In the genomic region with DNA sequence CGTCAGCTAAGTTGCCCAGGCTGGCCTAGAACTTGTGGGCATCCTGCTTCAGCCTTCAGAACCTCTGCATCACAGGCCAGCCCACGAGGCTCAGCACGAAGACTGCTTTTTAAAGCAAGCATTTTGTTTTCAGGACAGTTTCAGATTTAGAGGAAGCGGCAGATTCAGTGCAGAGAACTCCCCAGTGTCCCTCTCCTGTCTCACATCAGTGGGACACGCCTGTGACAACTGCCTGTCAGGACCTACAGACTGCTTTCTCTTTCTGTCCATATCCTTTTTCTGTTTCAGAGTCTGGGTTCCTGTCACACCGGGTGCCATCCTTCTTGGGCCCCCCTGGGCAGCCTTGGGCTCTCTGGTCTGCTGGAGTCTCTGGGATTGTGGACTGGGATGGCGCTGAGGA, we compare ENCODE assay signal across 32 mouse cellular contexts. TPM values are rescaled to one million over a fixed set of nuclear protein-coding genes. Genes with fewer than 3 reads are reported as not detected.
A peak's percentile ranks its signal among the peaks of the same experiment; 100 is the strongest.
DNase-seq lines count a peak whose midpoint lies in the region; ATAC-seq and TF ChIP-seq lines count a peak whose summit lies in the region.
"Had no signal": no experiment of that assay in that cellular context is flagged by ENCODE, and none has a peak within 500 bp of the region (broad histone marks: within the 10 kb centered on the region; RNA-seq: fewer than 3 reads in every experiment).

No protein-coding gene starts in this region.

- H3K36me3 ChIP-seq in liver, embryonic 15.5 days (replicated peaks): no peaks in the 10 kb centered on the region
- no peaks in the 10 kb centered on the region for H3K36me3 ChIP-seq in liver, embryonic 11.5 days (ENCODE audit: control insufficient read depth, insufficient read depth, low read length)
- no peaks in the 10 kb centered on the region; the same call in 1 of the 2 replicates for H3K36me3 ChIP-seq in thymus, adult 2 months (ENCODE audit: control insufficient read depth, insufficient read depth, low read length)
- H3K36me3 ChIP-seq in forebrain, embryonic 13.5 days (ENCODE audit: poor library complexity, severe bottlenecking): no peaks in the 10 kb centered on the region
- H3K36me3 ChIP-seq: heart, embryonic 13.5 days; limb, embryonic 15.5 days; midbrain, embryonic 15.5 days; stomach, embryonic 15.5 days had no signal

- no peaks in the 10 kb centered on the region for H3K9me3 ChIP-seq in liver, embryonic 15.5 days (replicated peaks)
- no peaks in the 10 kb centered on the region for H3K9me3 ChIP-seq in liver, embryonic 11.5 days (ENCODE audit: control insufficient read depth, low read length)
- H3K9me3 ChIP-seq in forebrain, embryonic 13.5 days (replicated peaks): no peaks in the 10 kb centered on the region
- H3K9me3 ChIP-seq: heart, embryonic 13.5 days; limb, embryonic 15.5 days; midbrain, embryonic 15.5 days; stomach, embryonic 15.5 days had no signal

- H3K4me3 ChIP-seq in liver, embryonic 15.5 days (replicated peaks): no peak overlapping the region
- no peak overlapping the region for H3K4me3 ChIP-seq in liver, embryonic 11.5 days (ENCODE audit: low read depth, low read length)
- H3K4me3 ChIP-seq in thymus, adult 2 months (ENCODE audit: control insufficient read depth, insufficient read depth, low read length): peak overlapping the region; percentile 95
- H3K4me3 ChIP-seq in forebrain, embryonic 13.5 days: no peak overlapping the region
- H3K4me3 ChIP-seq: heart, adult 2 months; heart, embryonic 13.5 days; limb, embryonic 15.5 days; midbrain, embryonic 15.5 days; stomach, embryonic 15.5 days had no signal

- no peaks in the 10 kb centered on the region for H3K27me3 ChIP-seq in liver, embryonic 15.5 days
- H3K27me3 ChIP-seq in liver, embryonic 11.5 days (replicated peaks; ENCODE audit: control insufficient read depth, insufficient read depth, low read length): no peaks in the 10 kb centered on the region
- no peaks in the 10 kb centered on the region for H3K27me3 ChIP-seq in thymus, adult 2 months (ENCODE audit: control insufficient read depth, insufficient read depth, low read length)
- H3K27me3 ChIP-seq in forebrain, embryonic 13.5 days: no peaks in the 10 kb centered on the region; the same call in 1 of the 2 replicates
- H3K27me3 ChIP-seq: heart, embryonic 13.5 days; limb, embryonic 15.5 days; midbrain, embryonic 15.5 days; stomach, embryonic 15.5 days had no signal

- no peak for TF ChIP-seq POLR2A in thymus, adult 2 months (IDR thresholded peaks at IDR 0.05; ENCODE audit: control insufficient read depth, extremely low read depth, insufficient read depth, low read length, poor library complexity)

- peaks cover 20% of the 10 kb centered on the region; the same call in 1 of the 2 replicates for H3K4me1 ChIP-seq in liver, embryonic 15.5 days (replicated peaks)
- peaks cover 45% of the 10 kb centered on the region for H3K4me1 ChIP-seq in liver, embryonic 11.5 days (replicated peaks; ENCODE audit: control insufficient read depth, insufficient read depth, low read length)
- H3K4me1 ChIP-seq in thymus, adult 2 months (replicated peaks; ENCODE audit: control insufficient read depth, insufficient read depth, low read length): peaks cover 66% of the 10 kb centered on the region
- peaks cover 17% of the 10 kb centered on the region for H3K4me1 ChIP-seq in forebrain, embryonic 13.5 days

- H3K9ac ChIP-seq in liver, embryonic 15.5 days: no peak overlapping the region
- H3K9ac ChIP-seq in liver, embryonic 11.5 days (ENCODE audit: low read depth, low read length): no peak overlapping the region
- H3K9ac ChIP-seq in forebrain, embryonic 13.5 days: no peak overlapping the region
- H3K9ac ChIP-seq: heart, embryonic 13.5 days; limb, embryonic 15.5 days; midbrain, embryonic 15.5 days; stomach, embryonic 15.5 days had no signal

- TF ChIP-seq CTCF in thymus, adult 2 months (IDR thresholded peaks at IDR 0.05; ENCODE audit: borderline replicate concordance, control insufficient read depth, extremely low read depth, insufficient read depth, low read length, poor library complexity): no peak

- 55% methylated on average over 7 of the region's 7 CpGs for WGBS in liver, embryonic 15.5 days (ENCODE audit: insufficient replicate concordance)
- 66% methylated on average over 7 of the region's 7 CpGs for WGBS in liver, embryonic 11.5 days
- WGBS in thymus, adult 2 months: 50% methylated on average over 7 of the region's 7 CpGs
- 79% methylated on average over 7 of the region's 7 CpGs for WGBS in forebrain, embryonic 13.5 days

- ATAC-seq in liver, embryonic 15.5 days (ENCODE audit: insufficient read depth): no peak
- ATAC-seq in liver, embryonic 11.5 days (replicated peaks; ENCODE audit: low FRiP score): no peak
- no peak for ATAC-seq in forebrain, embryonic 13.5 days
- ATAC-seq: forebrain, embryonic 14.5 days; hindbrain, postnatal 0 days; intestine, embryonic 16.5 days; midbrain, embryonic 15.5 days had no signal

- 0 out of 2 replicates have a peak overlapping the region, but pooled peaks have one; percentile 40 for H3K4me2 ChIP-seq in liver, embryonic 15.5 days
- H3K4me2 ChIP-seq in liver, embryonic 11.5 days: no peak overlapping the region
- no peak overlapping the region for H3K4me2 ChIP-seq in forebrain, embryonic 13.5 days
- H3K4me2 ChIP-seq: heart, embryonic 13.5 days; limb, embryonic 15.5 days; midbrain, embryonic 15.5 days; stomach, embryonic 15.5 days had no signal

- intact Hi-C loops in gastrocnemius, postnatal 14 days (cut with DNase I; ENCODE audit: low total_unique reads): no loop called here

- no peak for DNase-seq in liver, embryonic 11.5 days (ENCODE audit: low spot score)
- DNase-seq in thymus, adult 2 months: no peak
- DNase-seq in thymus, postnatal 4 days: no peak
- DNase-seq in induced T-regulatory cell, adult 2 months (ENCODE audit: low read depth): peak; percentile 71
- no peak for DNase-seq in MN1 (ENCODE audit: low spot score)
- DNase-seq in gastrocnemius, postnatal 14 days: no peak
- DNase-seq: adrenal gland, adult 2 months; adrenal gland, postnatal 36 days; cerebellum, adult 8-10 months; cerebellum, postnatal 36 days; gastrocnemius, postnatal 25 days; heart, adult 2 months; heart, postnatal 10 days; kidney, adult 8-10 months; kidney, postnatal 4 days; layer of hippocampus, postnatal 36 days; left cerebral cortex, postnatal 4 days; lung, postnatal 36 days; right cerebral cortex, adult 18-20 months; thymus, postnatal 14 days had no signal

- H3K27ac ChIP-seq in liver, embryonic 15.5 days (replicated peaks): no peak overlapping the region
- H3K27ac ChIP-seq in liver, embryonic 11.5 days (ENCODE audit: low read depth, low read length): no peak overlapping the region
- peak overlapping the region; percentile 98; the same call in 1 of the 2 replicates for H3K27ac ChIP-seq in thymus, adult 2 months (ENCODE audit: control insufficient read depth, insufficient read depth, low read length)
- H3K27ac ChIP-seq in forebrain, embryonic 13.5 days: no peak overlapping the region
- H3K27ac ChIP-seq: heart, adult 2 months; heart, embryonic 13.5 days; hindbrain, postnatal 0 days; kidney, postnatal 0 days; limb, embryonic 15.5 days; midbrain, embryonic 15.5 days; stomach, embryonic 15.5 days had no signal

RNA-seq across cellular contexts. Expression of gene Laptm5, which starts 3.7 kb away (rescaled TPM):
- 80.7 and 81.0 TPM in 2 replicates for polyA plus RNA-seq in liver, embryonic 15.5 days (2015; fragmentation: Nextera tagmentation; extraction: Ambion mirVana)
- 87.2 and 93.3 TPM in 2 replicates for polyA plus RNA-seq in liver, embryonic 11.5 days (2014; fragmentation: Nextera tagmentation; extraction: Ambion mirVana)
- 1,867 and 1,969 TPM in 2 replicates for polyA plus RNA-seq in thymus, adult 2 months (2012; rRNA removed)
- total RNA-seq in gastrocnemius, postnatal 14 days (2021): 1 to 10 TPM; 8.0 to 8.1 TPM
- 15.5 and 16.7 TPM in 2 replicates for polyA plus RNA-seq in forebrain, embryonic 13.5 days (2015; fragmentation: Nextera tagmentation; extraction: Ambion mirVana)

RNA-seq across cellular contexts. Expression of gene Matn1, which starts 27.5 kb away (rescaled TPM):
- polyA plus RNA-seq in liver, embryonic 15.5 days (2015; fragmentation: Nextera tagmentation; extraction: Ambion mirVana): 0.07 and 0.23 TPM in 2 replicates
- polyA plus RNA-seq in liver, embryonic 11.5 days (2014; fragmentation: Nextera tagmentation; extraction: Ambion mirVana): 0.29 and 0.32 TPM in 2 replicates
- 2.1 and 2.2 TPM in 2 replicates for polyA plus RNA-seq in thymus, adult 2 months (2012; rRNA removed)
- not detected for total RNA-seq in gastrocnemius, postnatal 14 days (2021)
- polyA plus RNA-seq in forebrain, embryonic 13.5 days (2015; fragmentation: Nextera tagmentation; extraction: Ambion mirVana): not detected in 2 replicates
- total RNA-seq: adrenal gland, adult 2 months; adrenal gland, postnatal 36 days; gastrocnemius, postnatal 25 days; heart, adult 2 months; heart, postnatal 10 days; hematopoietic stem cell, adult 5-6 weeks had no signal
- polyA plus RNA-seq: adrenal gland, adult 2 months; heart, embryonic 13.5 days; intestine, embryonic 16.5 days; neural tube, embryonic 11.5 days; stomach, embryonic 15.5 days had no signal

Comparison
In these comparisons a context has a peak if more than half of its experiments do, and no peak if none do; other contexts are left out.
1. RNA of gene Laptm5, which starts 3.7 kb away (polyA plus RNA-seq): 1,867 to 1,969 TPM in thymus, adult 2 months; 87.2 to 93.3 TPM in liver, embryonic 11.5 days, 80.7 to 81.0 TPM in liver, embryonic 15.5 days and 15.5 to 16.7 TPM in forebrain, embryonic 13.5 days; every median in the first group is over 10 times any median in the second.